Mouse (Mus musculus) lung, adult 2 months (tissue): Measurements from ENCODE around the gene Fdx1l. TPM values are rescaled to one million over a fixed set of nuclear protein-coding genes. Genes with fewer than 3 reads are reported as not detected.

ENCODE experiments used
- DNase-seq: peaks from one replicate; pipeline ENCODE4 v3.0.0; 2022
- H3K4me1 ChIP-seq: fragments of 200-500 bp; 2 replicates; pipeline ENCODE4 v1.6.1; 2011; ENCODE audit warnings: low read length; ENCODE audit not compliant: control insufficient read depth, insufficient read depth
- H3K4me3 ChIP-seq: fragments of 200-500 bp; replicated peaks from 2 replicates; pipeline ENCODE3; 2011; ENCODE audit warnings: low read depth, mild to moderate bottlenecking, control low read depth, low read length; ENCODE audit errors: extremely low read depth
- CTCF ChIP-seq: fragments of 200-500 bp; IDR thresholded peaks from 2 replicates; pipeline ENCODE4 v1.5.1; 2011; ENCODE audit warnings: mild to moderate bottlenecking, low read length, control low read depth; ENCODE audit not compliant: insufficient read depth
- POLR2A ChIP-seq: fragments of 200-500 bp; IDR thresholded peaks from 2 replicates; pipeline ENCODE4 v1.6.1; 2011; ENCODE audit warnings: low read depth, mild to moderate bottlenecking, control low read depth, low read length, borderline replicate concordance; ENCODE audit errors: extremely low read depth
- WGBS: fragments of 180-500 bp; shearing (Covaris S2); methylation state at CpG from one replicate; pipeline ENCODE4 v1.1.7; 2018; 5-methylcytosine and 5-hydroxymethylcytosine counted together
- polyA plus RNA-seq: library from polyadenylated mRNA; depleted of rRNA; stranded (reverse); fragments of >200 nt; gene quantifications from 2 replicates; pipeline ENCODE4 v1.2.3, GENCODE M21; 2012

The Fdx1l gene
- polyA plus RNA-seq, 1 experiment, result 43.1 TPM

DNA sequence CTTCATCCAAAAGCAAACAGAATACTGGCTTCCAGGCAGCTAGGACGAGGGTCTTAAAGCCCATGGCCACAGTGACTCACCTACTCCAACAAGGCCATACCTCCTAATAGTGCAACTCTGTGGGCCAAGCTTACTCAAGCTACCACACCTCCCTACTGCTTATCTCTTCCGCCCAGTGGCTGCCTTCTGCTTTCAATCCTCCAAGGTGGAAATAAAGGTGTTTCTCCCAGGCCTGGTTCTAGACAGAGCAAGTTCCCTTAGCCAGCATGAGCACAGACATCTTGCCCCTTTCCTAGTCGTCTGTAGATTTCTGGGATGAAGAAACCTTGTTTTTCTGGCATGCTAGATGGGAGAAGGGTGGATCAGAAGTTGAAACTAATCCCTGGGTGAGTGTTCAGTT, 33.6 kb downstream of the Fdx1l start:
- no peak for TF ChIP-seq POLR2A
- no peak for TF ChIP-seq CTCF
- DNase-seq, result no peak
- Histone ChIP-seq H3K4me3 (no peak overlapping the region), H3K4me1 (no peaks in the 10 kb centered on the region)
- WGBS, result 72% methylated on average over 3 of the region's 3 CpGs

DNA sequence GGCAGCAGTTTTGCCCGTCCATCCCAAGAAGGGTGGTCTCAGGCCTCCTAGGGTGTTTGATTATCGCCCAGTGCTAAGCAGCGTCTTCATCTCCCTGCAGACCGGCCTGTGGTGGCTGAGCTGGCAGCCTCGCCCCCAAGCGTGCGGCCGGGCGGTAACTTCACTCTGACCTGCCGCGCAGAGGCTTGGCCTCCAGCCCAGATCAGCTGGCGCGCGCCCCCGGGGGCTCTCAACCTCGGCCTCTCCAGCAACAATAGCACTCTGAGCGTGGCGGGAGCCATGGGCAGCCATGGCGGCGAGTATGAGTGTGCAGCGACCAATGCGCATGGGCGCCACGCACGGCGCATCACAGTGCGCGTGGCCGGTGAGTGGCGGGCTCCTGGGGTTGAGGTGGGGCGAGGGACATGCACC, 35.9 kb downstream of the Fdx1l start:
- no peak overlapping the region for H3K4me3 ChIP-seq
- DNase-seq, result no peak
- TF ChIP-seq CTCF, result no peak
- no peak for TF ChIP-seq POLR2A
- 3% methylated on average over 31 of the region's 31 CpGs for WGBS
- H3K4me1 ChIP-seq, result peaks cover 5% of the 10 kb centered on the region; the same call in 1 of the 2 replicates

DNA sequence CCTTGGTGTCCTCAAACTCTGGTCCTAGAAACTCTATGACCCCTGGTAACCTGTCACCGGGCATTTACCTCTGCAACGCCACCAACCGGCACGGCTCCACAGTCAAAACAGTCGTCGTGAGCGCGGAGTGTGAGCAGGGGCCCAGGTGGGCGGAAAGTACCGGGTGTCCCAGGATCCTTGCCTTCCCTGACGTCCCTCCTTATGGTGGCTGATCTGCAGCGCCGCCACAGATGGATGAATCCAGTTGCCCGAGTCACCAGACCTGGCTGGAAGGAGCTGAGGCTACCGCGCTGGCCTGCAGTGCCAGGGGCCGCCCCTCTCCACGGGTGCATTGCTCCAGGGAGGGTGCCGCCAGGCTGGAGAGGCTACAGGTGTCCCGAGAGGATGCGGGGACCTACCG, 36.7 kb downstream of the Fdx1l start:
- H3K4me1 ChIP-seq, result peaks cover 6% of the 10 kb centered on the region; the same call in 1 of the 2 replicates
- DNase-seq, result no peak
- TF ChIP-seq CTCF (no peak), POLR2A (no peak)
- no peak overlapping the region for H3K4me3 ChIP-seq
- WGBS, result 7% methylated on average over 22 of the region's 22 CpGs

DNA sequence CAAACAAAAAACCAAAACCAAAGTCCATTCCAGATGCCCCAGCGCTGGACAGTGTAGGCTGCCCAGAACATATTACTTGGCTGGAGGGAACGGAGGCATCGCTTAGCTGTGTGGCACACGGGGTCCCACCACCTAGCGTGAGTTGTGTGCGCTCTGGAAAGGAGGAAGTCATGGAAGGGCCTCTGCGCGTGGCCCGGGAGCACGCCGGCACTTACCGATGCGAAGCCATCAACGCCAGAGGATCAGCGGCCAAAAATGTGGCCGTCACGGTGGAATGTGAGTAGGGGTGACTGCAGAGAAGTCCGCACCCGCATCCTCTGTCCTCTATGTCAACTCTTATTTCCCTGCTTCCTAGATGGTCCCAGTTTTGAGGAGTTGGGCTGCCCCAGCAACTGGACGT, 37.3 kb downstream of the Fdx1l start:
- peaks cover 6% of the 10 kb centered on the region; the same call in 1 of the 2 replicates for H3K4me1 ChIP-seq
- DNase-seq, result no peak
- TF ChIP-seq POLR2A, result no peak
- TF ChIP-seq CTCF, result no peak
- 19% methylated on average over 20 of the region's 20 CpGs for WGBS
- no peak overlapping the region for H3K4me3 ChIP-seq

DNA sequence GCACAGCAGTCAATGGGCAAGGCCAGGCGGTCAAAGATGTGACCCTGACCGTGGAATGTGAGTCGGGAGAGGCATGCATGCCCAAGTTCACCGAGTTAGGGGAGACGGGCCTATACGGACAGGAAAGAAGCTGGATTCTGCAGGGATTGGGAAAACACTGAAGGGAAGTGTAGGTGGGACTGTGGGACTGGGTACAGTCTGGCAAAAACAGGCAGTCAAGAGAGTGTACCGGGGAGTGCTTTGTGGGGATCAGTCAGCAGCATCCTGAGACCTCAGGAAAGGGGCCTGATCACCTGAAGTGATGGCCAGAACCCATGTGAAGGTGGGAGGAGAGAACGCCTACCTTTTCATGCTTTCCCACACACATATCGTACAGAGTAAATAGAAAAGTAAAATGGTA, 37.8 kb downstream of the Fdx1l start:
- TF ChIP-seq POLR2A (no peak), CTCF (no peak)
- no peak for DNase-seq
- Histone ChIP-seq H3K4me1 (peaks cover 6% of the 10 kb centered on the region; the same call in 1 of the 2 replicates), H3K4me3 (no peak overlapping the region)
- WGBS, result 47% methylated on average over 9 of the region's 9 CpGs

DNA sequence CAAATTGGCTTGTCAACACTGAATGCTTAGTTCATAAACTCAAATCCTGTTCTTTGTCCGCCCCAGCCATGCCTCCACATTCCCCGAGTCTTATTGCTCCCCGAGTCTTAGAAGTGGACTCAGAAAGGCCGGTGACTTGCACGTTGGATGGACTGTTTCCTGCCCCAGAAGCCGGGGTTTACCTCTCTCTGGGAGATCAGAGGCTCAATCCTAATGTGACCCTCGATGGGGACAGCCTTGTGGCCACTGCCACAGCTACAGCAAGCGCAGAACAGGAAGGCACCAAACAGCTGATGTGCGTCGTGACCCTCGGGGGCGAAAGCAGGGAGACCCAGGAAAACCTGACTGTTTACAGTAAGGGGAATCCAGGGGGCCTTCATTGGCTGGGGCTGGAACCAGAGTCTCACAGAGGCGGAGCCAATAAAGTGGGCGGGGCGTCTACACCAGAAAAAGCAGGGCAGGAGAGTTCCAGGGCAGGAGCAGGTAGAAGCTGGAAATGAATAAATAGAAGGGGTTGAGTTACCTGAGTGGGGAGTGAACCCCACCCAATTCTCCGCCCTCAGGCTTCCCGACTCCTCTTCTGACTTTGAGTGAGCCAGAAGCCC, 38.8 kb downstream of the Fdx1l start:
- H3K4me1 ChIP-seq, result peaks cover 13% of the 10 kb centered on the region
- no peak for TF ChIP-seq POLR2A
- no peak for TF ChIP-seq CTCF
- WGBS, result 10% methylated on average over 17 of the region's 17 CpGs
- peak; percentile 11 for DNase-seq
- H3K4me3 ChIP-seq, result no peak overlapping the region

DNA sequence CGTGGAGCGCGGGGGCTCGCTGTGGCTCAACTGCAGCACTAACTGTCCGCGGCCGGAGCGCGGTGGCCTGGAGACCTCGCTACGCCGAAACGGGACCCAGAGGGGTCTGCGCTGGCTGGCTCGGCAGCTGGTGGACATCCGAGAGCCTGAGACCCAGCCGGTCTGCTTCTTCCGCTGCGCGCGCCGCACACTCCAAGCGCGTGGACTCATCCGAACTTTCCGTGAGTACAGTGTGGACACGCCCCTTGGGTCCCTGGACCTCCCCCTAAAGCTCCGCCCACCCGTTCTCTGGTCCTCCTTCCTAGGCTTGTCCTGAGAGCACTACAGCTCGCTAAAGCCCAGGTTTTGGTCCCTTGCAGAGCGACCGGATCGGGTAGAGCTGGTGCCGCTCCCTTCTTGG, 40.3 kb downstream of the Fdx1l start:
- H3K4me1 ChIP-seq, result peaks cover 14% of the 10 kb centered on the region
- TF ChIP-seq CTCF (no peak), POLR2A (0 out of 2 replicates have a peak, but pooled peaks have one; percentile 9)
- H3K4me3 ChIP-seq, result peak overlapping the region; percentile 64
- under 1% methylated on average over 34 of the region's 34 CpGs for WGBS
- peak; percentile 90 for DNase-seq

DNA sequence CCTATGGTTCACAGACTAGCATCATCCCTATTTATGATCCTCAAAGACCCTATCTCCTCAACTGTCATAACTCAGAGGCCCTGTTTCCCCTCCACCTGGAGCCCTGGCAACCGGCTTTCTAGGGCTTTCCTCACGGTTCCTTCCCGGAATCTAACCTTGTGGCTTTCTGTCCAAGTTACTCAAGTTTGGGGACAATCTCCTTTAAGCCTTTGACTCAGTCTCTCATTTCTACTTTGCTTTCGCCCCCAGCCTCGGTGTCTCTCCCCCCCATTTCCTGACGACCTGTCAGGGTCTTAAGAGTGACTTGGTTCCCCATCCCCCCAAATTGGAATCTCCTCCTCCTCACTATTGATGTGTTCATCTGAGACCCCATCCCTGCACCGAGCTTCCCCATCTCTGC, 40.9 kb downstream of the Fdx1l start:
- DNase-seq, result no peak
- TF ChIP-seq CTCF (no peak), POLR2A (no peak)
- WGBS, result 4% methylated on average over 7 of the region's 7 CpGs
- H3K4me1 ChIP-seq, result peaks cover 14% of the 10 kb centered on the region
- H3K4me3 ChIP-seq, result no peak overlapping the region

DNA sequence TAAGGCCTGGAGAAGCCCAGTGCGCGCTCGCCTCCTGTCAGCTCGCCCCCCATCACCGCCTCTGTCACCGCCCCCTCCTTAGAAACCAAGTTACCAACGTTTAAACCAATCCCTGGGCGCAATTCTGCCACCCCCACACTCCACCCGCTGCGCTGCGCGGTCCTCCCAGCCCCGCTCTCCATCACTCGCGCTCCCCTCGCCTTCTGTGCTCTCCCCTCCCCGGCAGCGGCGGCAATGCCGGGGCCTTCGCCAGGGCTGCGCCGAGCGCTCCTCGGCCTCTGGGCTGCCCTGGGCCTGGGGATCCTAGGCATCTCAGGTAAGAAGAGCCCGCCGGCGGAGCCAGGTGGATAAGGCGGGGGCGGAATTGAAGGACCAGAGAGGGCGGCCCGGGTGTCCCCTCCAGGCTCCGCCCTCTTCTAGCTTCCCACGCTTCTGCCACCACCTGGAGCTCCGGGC, 41.5 kb downstream of the Fdx1l start, which contains the start of gene Icam5:
Icam5 (plus strand) TSS at position 178 of the 456 bp plus-strand sequence.
- H3K4me1 ChIP-seq, result peaks cover 14% of the 10 kb centered on the region
- WGBS, result under 1% methylated on average over 35 of the region's 35 CpGs
- TF ChIP-seq CTCF, result no peak
- no peak for TF ChIP-seq POLR2A
- H3K4me3 ChIP-seq, result peak within 1 kb of the TSS; percentile 72
- no peak for DNase-seq

DNA sequence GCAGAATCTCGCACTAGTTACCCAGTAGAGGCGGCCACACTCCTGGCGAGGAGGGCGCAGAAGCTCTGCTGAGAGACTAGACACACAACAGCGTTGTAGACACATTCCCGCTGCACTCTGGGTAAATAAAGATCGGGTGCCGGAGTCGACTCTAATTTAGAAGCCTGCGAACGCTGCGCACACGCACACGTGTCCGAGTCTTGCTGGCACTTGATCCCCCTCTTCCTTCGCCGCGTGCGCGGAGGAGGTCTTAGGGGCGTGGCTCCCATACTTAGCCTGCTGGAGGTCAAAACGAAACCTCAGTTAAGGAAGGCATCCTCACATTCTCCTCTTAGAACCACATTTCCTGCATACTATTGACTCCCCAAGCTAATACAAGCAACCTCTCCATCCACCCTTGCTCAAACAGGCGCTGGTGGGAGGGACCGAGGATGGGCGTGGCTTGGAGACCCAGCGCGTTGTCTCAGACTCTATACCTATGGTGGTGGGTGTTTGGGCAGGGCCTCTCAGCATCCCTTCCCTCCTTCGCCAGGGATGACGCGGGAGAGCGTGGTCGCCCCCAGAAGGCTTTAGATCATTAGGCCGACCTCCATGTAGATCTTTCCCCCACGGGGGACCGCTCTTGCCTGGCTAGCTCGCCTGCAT, 42.0 kb downstream of the Fdx1l start:
- peak overlapping the region; percentile 72 for H3K4me3 ChIP-seq
- H3K4me1 ChIP-seq, result peaks cover 14% of the 10 kb centered on the region
- DNase-seq, result peak; percentile 65
- under 1% methylated on average over 36 of the region's 36 CpGs for WGBS
- TF ChIP-seq POLR2A (peak; percentile 47; the same call in 1 of the 2 replicates), CTCF (no peak)
